Mouse (Mus musculus) CH12.LX (cell line): ENCODE data around the gene Prkar2a. TPM values are rescaled to one million over a fixed set of nuclear protein-coding genes. Genes with fewer than 3 reads are reported as not detected.

Experiments
- DNase-seq: peaks from one replicate; pipeline ENCODE4 v3.0.0-alpha.2; 2013; ENCODE audit errors: extremely low read depth
- H3K27ac ChIP-seq: 2 replicates; pipeline ENCODE4 v1.5.1; 2012; ENCODE audit warnings: low read depth, mild to moderate bottlenecking, control low read depth, moderate library complexity; ENCODE audit not compliant: insufficient read depth
- H3K27me3 ChIP-seq: replicated peaks from 2 replicates; pipeline ENCODE3; 2012; ENCODE audit warnings: inconsistent platforms
- H3K36me3 ChIP-seq, 2 experiments: replicated peaks in 1 of 2; 2 replicates each; pipeline versions ENCODE3 to v1.6.1; 2012; ENCODE audit warnings: inconsistent platforms in 1 of 2, low read length in 1 of 2, mild to moderate bottlenecking in 1 of 2, mixed read lengths in 1 of 2, moderate library complexity in 1 of 2; ENCODE audit not compliant: control insufficient read depth in 1 of 2, insufficient read depth in 1 of 2
- H3K4me1 ChIP-seq, 2 experiments: 2 replicates each; pipeline ENCODE4 v1.6.1; 2012; ENCODE audit warnings: inconsistent platforms in 1 of 2, moderate library complexity in 1 of 2; ENCODE audit not compliant: insufficient read depth in 2 of 2, control insufficient read depth in 1 of 2
- H3K4me2 ChIP-seq: 2 replicates; pipeline ENCODE4 v1.6.1; 2012; ENCODE audit warnings: low read depth, mild to moderate bottlenecking, control low read depth; ENCODE audit not compliant: poor library complexity, insufficient read depth, severe bottlenecking
- H3K4me3 ChIP-seq, 3 experiments: fragments of 150-350 bp in 1 of 3; sonication (generic) in 1 of 3; replicated peaks in 1 of 3; 2 replicates each; pipeline versions ENCODE3 to v1.5.1; 2011 to 2012; ENCODE audit warnings: low read depth in 2 of 3, low read length in 2 of 3, mild to moderate bottlenecking in 2 of 3, moderate library complexity in 2 of 3, control low read depth in 1 of 3, improper control_type of control experiment in 1 of 3, inconsistent platforms in 1 of 3, mixed read lengths in 1 of 3; ENCODE audit not compliant: poor library complexity in 1 of 3
- H3K79me2 ChIP-seq: replicated peaks from 2 replicates; pipeline ENCODE4 v1.6.1; 2012; ENCODE audit warnings: mild to moderate bottlenecking, moderate library complexity; ENCODE audit not compliant: control insufficient read depth, poor library complexity, insufficient read depth, severe bottlenecking; ENCODE audit errors: extremely low read depth
- H3K9ac ChIP-seq: 2 replicates; pipeline ENCODE4 v1.6.1; 2012; ENCODE audit warnings: low read depth, mild to moderate bottlenecking, control low read depth, moderate library complexity; ENCODE audit not compliant: insufficient read depth
- H3K9me3 ChIP-seq: replicated peaks from 2 replicates; pipeline ENCODE3; 2012; ENCODE audit warnings: low read length, inconsistent platforms, mixed read lengths
- BHLHE40 ChIP-seq: IDR thresholded peaks from 2 replicates; pipeline ENCODE4 v1.6.1; 2011; ENCODE audit warnings: mild to moderate bottlenecking, low read depth, low read length, improper control_type of control experiment
- CHD1 ChIP-seq: IDR thresholded peaks from 2 replicates; pipeline ENCODE4 v1.6.1; 2012; ENCODE audit warnings: low read depth, low read length, improper control_type of control experiment, inconsistent platforms
- CTCF ChIP-seq, 2 experiments: IDR thresholded peaks in 1 of 2; conservative IDR thresholded peaks in 1 of 2; 2 replicates each; pipeline ENCODE4 v1.5.1; 2011 to 2012; ENCODE audit warnings: low read depth in 2 of 2, low read length in 2 of 2, improper control_type of control experiment in 1 of 2, inconsistent platforms in 1 of 2, mild to moderate bottlenecking in 1 of 2, moderate library complexity in 1 of 2
- GABPA ChIP-seq: IDR thresholded peaks from 2 replicates; pipeline ENCODE4 v1.6.1; 2012; ENCODE audit warnings: low read depth, low read length, improper control_type of control experiment, inconsistent platforms; ENCODE audit not compliant: insufficient replicate concordance
- HCFC1 ChIP-seq: IDR thresholded peaks from 2 replicates; pipeline ENCODE4 v1.6.1; 2012; ENCODE audit warnings: low read depth, mild to moderate bottlenecking, inconsistent platforms, low read length, improper control_type of control experiment
- JUND ChIP-seq: conservative IDR thresholded peaks from 2 replicates; pipeline ENCODE4 v1.6.1; 2011; ENCODE audit warnings: low read depth, low read length, improper control_type of control experiment
- MEF2A ChIP-seq: IDR thresholded peaks from 2 replicates; pipeline ENCODE4 v1.6.1; 2014; ENCODE audit warnings: low read depth, mild to moderate bottlenecking, inconsistent platforms, low read length, improper control_type of control experiment, borderline replicate concordance
- NELFE ChIP-seq: IDR thresholded peaks from 2 replicates; pipeline ENCODE4 v1.6.1; 2011; ENCODE audit warnings: low read depth, low read length, improper control_type of control experiment
- NRF1 ChIP-seq: IDR thresholded peaks from 2 replicates; pipeline ENCODE4 v1.6.1; 2014; ENCODE audit warnings: low read depth, mild to moderate bottlenecking, inconsistent platforms, low read length, improper control_type of control experiment, moderate library complexity
- POLR2A ChIP-seq: IDR thresholded peaks from 2 replicates; pipeline ENCODE4 v1.6.1; 2011; ENCODE audit warnings: low read depth, mild to moderate bottlenecking, improper control_type of control experiment, low read length
- POLR2AphosphoS2 ChIP-seq: IDR thresholded peaks from 2 replicates; pipeline ENCODE4 v1.6.1; 2011; ENCODE audit warnings: low read depth, low read length, improper control_type of control experiment
- RAD21 ChIP-seq: IDR thresholded peaks from 2 replicates; pipeline ENCODE4 v1.6.1; 2011; ENCODE audit warnings: low read depth, mild to moderate bottlenecking, low read length, improper control_type of control experiment, moderate library complexity
- SMC3 ChIP-seq: IDR thresholded peaks from 2 replicates; pipeline ENCODE4 v1.6.1; 2011; ENCODE audit warnings: low read depth, low read length, improper control_type of control experiment
- TBP ChIP-seq: conservative IDR thresholded peaks from 2 replicates; pipeline ENCODE4 v1.6.1; 2011; ENCODE audit warnings: low read depth, low read length, improper control_type of control experiment
- TCF12 ChIP-seq: IDR thresholded peaks from 2 replicates; pipeline ENCODE4 v1.6.1; 2014; ENCODE audit warnings: low read depth, mild to moderate bottlenecking, inconsistent platforms, low read length, improper control_type of control experiment
- ZKSCAN1 ChIP-seq: IDR thresholded peaks from 2 replicates; pipeline ENCODE4 v1.6.1; 2012; ENCODE audit warnings: low read depth, inconsistent platforms, low read length, improper control_type of control experiment, borderline replicate concordance
- dilution Hi-C: fragments of 300-500 bp; cut with MboI; formaldehyde crosslinking; loops from 2 replicates; pipeline ENCODE4 v1.14.3; 2020; ENCODE audit warnings: low sequenced_read_pairs; ENCODE audit not compliant: extremely low pct_unique_long_range_greater_than_20kb, extremely low pct_ligation_motif_present
- in situ Hi-C: fragments of 300-500 bp; cut with MboI; formaldehyde crosslinking; loops from 3 replicates; pipeline ENCODE4 v1.14.3; 2019; ENCODE audit warnings: low sequenced_read_pairs, low pct_ligation_motif_present, low pct_unique_long_range_greater_than_20kb, mixed read lengths
- polyA plus RNA-seq: library from polyadenylated mRNA; unstranded; fragments of >175 nt; gene quantifications from 2 replicates; pipeline ENCODE4 v1.2.1, GENCODE M21; 2012; ENCODE audit warnings: low read depth; ENCODE audit not compliant: insufficient read length
- total RNA-seq, 2 experiments: library from RNA; depleted of rRNA; stranded (reverse); fragments of 300-350 nt in 1 of 2; fragments of >200 nt in 1 of 2; gene quantifications; 2 replicates each; pipeline ENCODE4 v1.2.3; 2012 to 2014

Prkar2a gene
- total and polyA plus RNA-seq, 3 experiments, result 13.6 to 44.4 (median 14.9) TPM

- no peak for DNase-seq
Observed at GRCm38 (mm10) chr9:108753976-108754375, 64.9 kb downstream of the Prkar2a start.

GRCm38 (mm10) chr9:108754423-108754822 is 65.3 kb downstream of the Prkar2a start:
- Histone ChIP-seq H3K27ac (no peak overlapping the region), H3K27me3 (peaks cover 2% of the 10 kb centered on the region), H3K36me3 (peaks cover 0 to 10% of the 10 kb centered on the region in 2 experiments), H3K9me3 (no peaks in the 10 kb centered on the region), H3K4me3 (no peak overlapping the region), H3K79me2 (no peaks in the 10 kb centered on the region), H3K4me1 (no peaks in the 10 kb centered on the region), H3K4me2 (no peak overlapping the region), H3K9ac (no peak overlapping the region)
- dilution Hi-C loops (no loop called here), in situ Hi-C loops (loop anchor here (10.0 kb wide), 1 partner anchor 50 kb away; the partner anchor contains the start of gene Nckipsd)
- TF ChIP-seq TCF12 (no peak), SMC3 (no peak), JUND (no peak), ZKSCAN1 (no peak), NELFE (no peak), HCFC1 (no peak), POLR2AphosphoS2 (no peak), TBP (no peak), GABPA (no peak), RAD21 (no peak)
- DNase-seq, result no peak

More at GRCm38 (mm10) chr9:108753976-108754375, 64.9 kb downstream of the Prkar2a start:
- Histone ChIP-seq H3K4me3 (no peak overlapping the region), H3K4me2 (no peak overlapping the region), H3K36me3 (peaks cover 2 to 13% of the 10 kb centered on the region in 2 experiments), H3K4me1 (no peaks in the 10 kb centered on the region), H3K9ac (no peak overlapping the region), H3K27me3 (peaks cover 2% of the 10 kb centered on the region), H3K27ac (no peak overlapping the region), H3K9me3 (no peaks in the 10 kb centered on the region), H3K79me2 (no peaks in the 10 kb centered on the region)
- in situ Hi-C loops (loop anchor here (10.0 kb wide), 1 partner anchor 51 kb away; the partner anchor contains the start of gene Nckipsd), dilution Hi-C loops (no loop called here)
- TF ChIP-seq POLR2A (no peak), JUND (no peak), NRF1 (no peak), CHD1 (no peak), RAD21 (no peak), BHLHE40 (no peak), CTCF (conservative IDR thresholded peaks at IDR 0.05 in 1 of 2, IDR thresholded peaks at IDR 0.05 in 1 of 2; ENCODE audit: low read depth in 2 of 2, low read length in 2 of 2) (no peak), MEF2A (no peak), NELFE (no peak)
